Mouse (Mus musculus) frontal cortex, adult 2 months (tissue): ENCODE results near the gene Btn1a1. TPM values are rescaled to one million over a fixed set of nuclear protein-coding genes. Genes with fewer than 3 reads are reported as not detected.

ENCODE experiments used
- DNase-seq, 2 experiments: peaks; one replicate each; pipeline ENCODE4 v3.0.0; 2022; ENCODE audit warnings: low spot score in 1 of 2; ENCODE audit errors: extremely low spot score in 1 of 2
- polyA plus RNA-seq: library from polyadenylated mRNA; depleted of rRNA; stranded (reverse); fragments of >200 nt; gene quantifications from 2 replicates; pipeline ENCODE4 v1.2.3, GENCODE M21; 2012

Gene Btn1a1
- polyA plus RNA-seq, 1 experiment: 0.06 TPM

GRCm38 (mm10) chr13:23488400-23489322 lies 23.0 kb upstream of the Btn1a1 start, which contains the start of gene Btn2a2:
Btn2a2 (minus strand) TSS chr13:23488857.
- peak; percentile 69 to 83 for DNase-seq

GRCm38 (mm10) chr13:23485271-23485670 lies 19.6 kb upstream of the Btn1a1 start:
- DNase-seq: no peak

GRCm38 (mm10) chr13:23483153-23483552 lies 17.5 kb upstream of the Btn1a1 start:
- DNase-seq: no peak

- no peak for DNase-seq
Observed at GRCm38 (mm10) chr13:23475658-23476057, 10.0 kb upstream of the Btn1a1 start.

- DNase-seq: peak; percentile 17 to 90
Observed at GRCm38 (mm10) chr13:23466911-23467310, 1.2 kb upstream of the Btn1a1 start.

GRCm38 (mm10) chr13:23466306-23466705 lies 605 bp upstream of the Btn1a1 start:
- no peak for DNase-seq

- DNase-seq: no peak
Observed at GRCm38 (mm10) chr13:23464841-23465366, 797 bp downstream of the Btn1a1 start.

- no peak for DNase-seq
Observed at GRCm38 (mm10) chr13:23464224-23464637, 1.5 kb downstream of the Btn1a1 start.

GRCm38 (mm10) chr13:23463381-23464223 lies 2.1 kb downstream of the Btn1a1 start:
- DNase-seq: peak; percentile 66 to 97

- no peak for DNase-seq
Observed at GRCm38 (mm10) chr13:23462669-23463068, 3.0 kb downstream of the Btn1a1 start.

- no peak for DNase-seq
Observed at GRCm38 (mm10) chr13:23462063-23462462, 3.6 kb downstream of the Btn1a1 start.

GRCm38 (mm10) chr13:23459264-23459846 lies 6.3 kb downstream of the Btn1a1 start:
- no peak for DNase-seq

GRCm38 (mm10) chr13:23453926-23454325 lies 11.8 kb downstream of the Btn1a1 start:
- DNase-seq: no peak

GRCm38 (mm10) chr13:23453362-23453862 lies 12.3 kb downstream of the Btn1a1 start:
- DNase-seq: peak; percentile 50 to 95

GRCm38 (mm10) chr13:23450398-23450797 lies 15.3 kb downstream of the Btn1a1 start:
- peak; percentile 69 to 99 for DNase-seq

GRCm38 (mm10) chr13:23449235-23450095 lies 16.2 kb downstream of the Btn1a1 start:
- DNase-seq: peak in 1 of 2 experiments; percentile 71

GRCm38 (mm10) chr13:23448758-23449157 lies 16.9 kb downstream of the Btn1a1 start:
- DNase-seq: no peak

- DNase-seq: peak; percentile 79 to 97
Observed at GRCm38 (mm10) chr13:23446498-23446952, 19.2 kb downstream of the Btn1a1 start.
